Mouse (Mus musculus): ENCODE measurements around the gene Evi2a.

DNA sequence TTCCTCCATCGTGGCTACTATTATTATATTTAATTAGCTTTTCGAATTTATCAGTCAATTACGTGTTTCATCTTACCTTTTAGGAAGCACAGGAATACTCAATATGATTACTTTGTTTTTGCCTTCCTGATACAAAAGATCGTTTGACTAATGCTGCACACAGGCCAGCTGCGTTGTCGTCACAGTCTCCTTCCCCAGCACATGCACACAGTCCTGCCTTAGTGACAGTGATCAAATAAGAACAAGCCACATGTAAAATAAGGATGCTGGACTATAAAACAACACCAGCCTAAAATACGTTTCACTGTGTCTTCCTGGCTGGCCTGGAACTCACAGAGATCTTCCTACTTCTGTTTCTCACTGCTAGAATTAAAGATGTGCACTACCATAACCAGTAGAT, 25.9 kb downstream of the Evi2a start:
- no peak for TF ChIP-seq CTCF (IDR thresholded peaks at IDR 0.05; ENCODE audit: extremely low read depth, insufficient read depth, low read length)
- TF ChIP-seq POLR2A (IDR thresholded peaks at IDR 0.05; ENCODE audit: extremely low read depth, insufficient read depth, low read length), result no peak
